Mouse (Mus musculus) hematopoietic multipotent progenitor cell, adult 10-12 weeks (in vitro differentiated cells): Measurements from ENCODE around the gene Gm21739. TPM values are rescaled to one million over a fixed set of nuclear protein-coding genes. Genes with fewer than 3 reads are reported as not detected.

Source experiments
- polyA plus RNA-seq: library from polyadenylated mRNA; stranded (reverse); fragments of >175 nt; gene quantifications from 2 replicates; pipeline ENCODE4 v1.2.3, GENCODE M21; 2012; ENCODE audit warnings: low replicate concordance

The Gm21739 gene
- polyA plus RNA-seq, result not detected in 2 replicates

GRCm38 (mm10) chrY:44264344-44264743, at the start of gene Gm21739:
Gene Gm21739 (minus strand): TSS chrY:44264444.

